Mouse (Mus musculus) ovary, adult 18-20 months (tissue): ENCODE results near the gene Ryr3.

Experiments used
- DNase-seq: peaks from one replicate; pipeline ENCODE4 v3.0.0; 2022; ENCODE audit warnings: low spot score, mixed read lengths

Gene Ryr3

GRCm38 (mm10) chr2:112910579-112910978 is 306.3 kb downstream of the Ryr3 start:
- DNase-seq, result no peak

GRCm38 (mm10) chr2:112909142-112909541 is 307.8 kb downstream of the Ryr3 start:
- DNase-seq, result no peak

GRCm38 (mm10) chr2:112900747-112901146 is 316.1 kb downstream of the Ryr3 start:
- no peak for DNase-seq

GRCm38 (mm10) chr2:112884456-112885114 is 332.3 kb downstream of the Ryr3 start:
- no peak for DNase-seq

GRCm38 (mm10) chr2:112881805-112882204 is 335.1 kb downstream of the Ryr3 start:
- no peak for DNase-seq

GRCm38 (mm10) chr2:112881376-112881775 is 335.5 kb downstream of the Ryr3 start:
- no peak for DNase-seq

- DNase-seq, result no peak
These were observed 339.5 kb downstream of the Ryr3 start for GRCm38 (mm10) chr2:112877404-112877803.

- DNase-seq, result no peak
These were observed 350.8 kb downstream of the Ryr3 start for GRCm38 (mm10) chr2:112866043-112866551.

- DNase-seq, result no peak
These were observed 355.1 kb downstream of the Ryr3 start for GRCm38 (mm10) chr2:112861792-112862191.

- DNase-seq, result no peak
These were observed 371.0 kb downstream of the Ryr3 start for GRCm38 (mm10) chr2:112845583-112846512.

GRCm38 (mm10) chr2:112842877-112843276 is 374.0 kb downstream of the Ryr3 start:
- DNase-seq, result no peak

GRCm38 (mm10) chr2:112831423-112832305 is 385.2 kb downstream of the Ryr3 start:
- no peak for DNase-seq

GRCm38 (mm10) chr2:112826571-112826970 is 390.3 kb downstream of the Ryr3 start:
- DNase-seq, result no peak

- DNase-seq, result no peak
These were observed 394.2 kb downstream of the Ryr3 start for GRCm38 (mm10) chr2:112822721-112823120.

GRCm38 (mm10) chr2:112819059-112819458 is 397.8 kb downstream of the Ryr3 start:
- DNase-seq, result no peak

- DNase-seq, result no peak
These were observed 399.9 kb downstream of the Ryr3 start for GRCm38 (mm10) chr2:112816976-112817375.

GRCm38 (mm10) chr2:112815960-112816359 is 400.9 kb downstream of the Ryr3 start:
- DNase-seq, result no peak

- no peak for DNase-seq
These were observed 404.1 kb downstream of the Ryr3 start for GRCm38 (mm10) chr2:112812637-112813402.

GRCm38 (mm10) chr2:112806015-112806414 is 410.9 kb downstream of the Ryr3 start:
- DNase-seq, result no peak

GRCm38 (mm10) chr2:112799995-112800353 is 416.9 kb downstream of the Ryr3 start:
- DNase-seq, result no peak

GRCm38 (mm10) chr2:112799351-112799994 is 417.4 kb downstream of the Ryr3 start:
- no peak for DNase-seq
